Mouse (Mus musculus) liver, embryonic 14.5 days (tissue): ENCODE measurements around the gene Chrnb1. TPM values are rescaled to one million over a fixed set of nuclear protein-coding genes. Genes with fewer than 3 reads are reported as not detected.

ENCODE experiments used
- ATAC-seq: fragments of 200-750 bp; cut with Nextera tagmentation; 2 replicates; pipeline ENCODE4 v1.8.0; 2017; ENCODE audit warnings: moderate number of reproducible peaks, mild to moderate bottlenecking, moderate library complexity; ENCODE audit not compliant: insufficient read depth
- DNase-seq, 3 experiments: peaks; one replicate each; pipeline ENCODE4 v3.0.0-alpha.2; 2012 to 2013; ENCODE audit warnings: low read depth in 3 of 3, low spot score in 3 of 3
- H3K27ac ChIP-seq: fragments of 300-500 bp; sonication (generic); 2 replicates; pipeline ENCODE4 v1.5.1; 2014; ENCODE audit warnings: moderate library complexity, mild to moderate bottlenecking, control low read depth, inconsistent platforms
- H3K27me3 ChIP-seq: fragments of 300-500 bp; sonication (generic); 2 replicates; pipeline ENCODE4 v1.6.1; 2014; ENCODE audit warnings: mild to moderate bottlenecking, low read length, moderate library complexity; ENCODE audit not compliant: control insufficient read depth, insufficient read depth
- H3K36me3 ChIP-seq: fragments of 300-500 bp; sonication (generic); replicated peaks from 2 replicates; pipeline ENCODE4 v1.6.1; 2014; ENCODE audit warnings: low read depth; ENCODE audit not compliant: control insufficient read depth, insufficient read depth
- H3K4me1 ChIP-seq, 2 experiments: fragments of 200-500 bp in 1 of 2; fragments of 300-500 bp in 1 of 2; sonication (generic) in 1 of 2; replicated peaks; 2 replicates each; pipeline ENCODE4 v1.6.1; 2012 to 2014; ENCODE audit warnings: antibody characterized with exemption in 1 of 2, inconsistent platforms in 1 of 2, low read length in 1 of 2; ENCODE audit not compliant: control insufficient read depth in 2 of 2, insufficient read depth in 2 of 2
- H3K4me2 ChIP-seq: fragments of 300-500 bp; sonication (generic); 2 replicates; pipeline ENCODE4 v1.6.1; 2014; ENCODE audit warnings: low read depth, mild to moderate bottlenecking, control low read depth, moderate library complexity
- H3K4me3 ChIP-seq, 2 experiments: fragments of 200-500 bp in 1 of 2; fragments of 300-500 bp in 1 of 2; sonication (generic) in 1 of 2; 2 replicates each; pipeline ENCODE4 v1.5.1; 2012 to 2014; ENCODE audit warnings: low read depth in 2 of 2, low read length in 2 of 2, mild to moderate bottlenecking in 2 of 2, control low read depth in 1 of 2, inconsistent platforms in 1 of 2, moderate library complexity in 1 of 2; ENCODE audit not compliant: insufficient read depth in 1 of 2
- H3K9ac ChIP-seq: fragments of 300-500 bp; sonication (generic); replicated peaks from 2 replicates; pipeline ENCODE4 v1.6.1; 2014; ENCODE audit warnings: mild to moderate bottlenecking, control low read depth, moderate library complexity
- H3K9me3 ChIP-seq: fragments of 300-500 bp; sonication (generic); 2 replicates; pipeline ENCODE4 v1.6.1; 2016; ENCODE audit warnings: low read length, mixed read lengths; ENCODE audit not compliant: control insufficient read depth
- CTCF ChIP-seq: IDR thresholded peaks from 2 replicates; pipeline ENCODE4 v1.5.1; 2016; ENCODE audit warnings: antibody characterized with exemption, low read depth, control low read depth
- EP300 ChIP-seq: IDR thresholded peaks from 2 replicates; pipeline ENCODE4 v1.6.1; 2016; ENCODE audit warnings: antibody characterized with exemption, low read depth
- WGBS: fragments of 180-500 bp; shearing (Covaris S2); extraction: QIAGEN DNeasy Blood & Tissue Kit; methylation state at CpG from one replicate; pipeline ENCODE4 v1.1.7; 2014; ENCODE audit not compliant: insufficient replicate concordance; 5-methylcytosine and 5-hydroxymethylcytosine counted together
- polyA plus RNA-seq, 2 experiments: library from polyadenylated mRNA; depleted of rRNA in 1 of 2; stranded (reverse) in 1 of 2; unstranded in 1 of 2; fragments of >200 nt; fragmentation: Nextera tagmentation in 1 of 2; extraction: Ambion mirVana in 1 of 2; gene quantifications; 2 replicates each; pipeline versions ENCODE4 v1.2.1 to v1.2.3; 2012 to 2014

The Chrnb1 gene
- polyA plus RNA-seq, 2 experiments = 0.33 to 0.58 TPM

- no peaks in the 10 kb centered on the region for H3K9me3 ChIP-seq
- no peak overlapping the region for H3K4me2 ChIP-seq
- DNase-seq (no peak), ATAC-seq (no peak)
- no peak overlapping the region for H3K27ac ChIP-seq
- no peaks in the 10 kb centered on the region for H3K4me1 ChIP-seq
- 75% methylated on average over 12 of the region's 12 CpGs for WGBS
- TF ChIP-seq EP300 = no peak
- TF ChIP-seq CTCF = no peak
- H3K36me3 ChIP-seq = no peaks in the 10 kb centered on the region
- H3K9ac ChIP-seq = no peak overlapping the region
- no peaks in the 10 kb centered on the region for H3K27me3 ChIP-seq
- H3K4me3 ChIP-seq = no peak overlapping the region
These were observed 20.8 kb upstream of the Chrnb1 start for GRCm38 (mm10) chr11:69816520-69816919.

GRCm38 (mm10) chr11:69815155-69815554 lies 19.4 kb upstream of the Chrnb1 start, which contains the start of gene Gm39566:
Gene Gm39566 (minus strand): TSS chr11:69815298.
- no peak within 1 kb of the TSS for H3K9ac ChIP-seq
- H3K27ac ChIP-seq = no peak within 1 kb of the TSS
- H3K4me3 ChIP-seq = no peak within 1 kb of the TSS
- H3K36me3 ChIP-seq = no peaks in the 10 kb centered on the region
- ATAC-seq = no peak
- no peaks in the 10 kb centered on the region; the same call in 1 of the 2 replicates for H3K9me3 ChIP-seq
- no peak for TF ChIP-seq EP300
- TF ChIP-seq CTCF = peak; percentile 39
- no peaks in the 10 kb centered on the region; the same call in 1 of the 2 replicates for H3K27me3 ChIP-seq
- H3K4me1 ChIP-seq = no peaks in the 10 kb centered on the region
- no peak for DNase-seq
- H3K4me2 ChIP-seq = no peak within 1 kb of the TSS
- 51% methylated on average over 10 of the region's 10 CpGs for WGBS

GRCm38 (mm10) chr11:69810280-69810679 lies 14.5 kb upstream of the Chrnb1 start:
- Histone ChIP-seq H3K9me3 (no peaks in the 10 kb centered on the region; the same call in 1 of the 2 replicates), H3K9ac (no peak overlapping the region), H3K27me3 (peaks cover 14% of the 10 kb centered on the region), H3K36me3 (no peaks in the 10 kb centered on the region), H3K27ac (no peak overlapping the region), H3K4me1 (no peaks in the 10 kb centered on the region), H3K4me2 (no peak overlapping the region), H3K4me3 (no peak overlapping the region)
- no peak for DNase-seq
- TF ChIP-seq EP300 = no peak
- TF ChIP-seq CTCF = peak; percentile 24; the same call in 1 of the 2 replicates
- ATAC-seq = no peak

GRCm38 (mm10) chr11:69807641-69808040 lies 11.9 kb upstream of the Chrnb1 start:
- Histone ChIP-seq H3K36me3 (no peaks in the 10 kb centered on the region), H3K27me3 (peaks cover 41% of the 10 kb centered on the region), H3K27ac (no peak overlapping the region), H3K9ac (no peak overlapping the region), H3K4me3 (no peak overlapping the region), H3K4me1 (no peaks in the 10 kb centered on the region; a peak in 2 of 4 replicates), H3K9me3 (no peaks in the 10 kb centered on the region; the same call in 1 of the 2 replicates), H3K4me2 (no peak overlapping the region)
- DNase-seq (no peak), ATAC-seq (no peak)
- TF ChIP-seq CTCF (no peak), EP300 (no peak)
- 59% methylated on average over 2 of the region's 2 CpGs for WGBS

- no peak overlapping the region for H3K4me3 ChIP-seq
- H3K36me3 ChIP-seq = no peaks in the 10 kb centered on the region
- no peaks in the 10 kb centered on the region; a peak in 2 of 4 replicates for H3K4me1 ChIP-seq
- no peak overlapping the region for H3K27ac ChIP-seq
- DNase-seq (no peak), ATAC-seq (no peak)
- TF ChIP-seq EP300 (no peak), CTCF (peak; percentile 60)
- no peak overlapping the region for H3K9ac ChIP-seq
- WGBS = 70% methylated on average over 4 of the region's 4 CpGs
- H3K9me3 ChIP-seq = no peaks in the 10 kb centered on the region; the same call in 1 of the 2 replicates
- H3K4me2 ChIP-seq = no peak overlapping the region
- H3K27me3 ChIP-seq = peaks cover 53% of the 10 kb centered on the region
These were observed 10.6 kb upstream of the Chrnb1 start for GRCm38 (mm10) chr11:69806378-69806777.
